Mouse (Mus musculus) C2C12 (cell line): ENCODE measurements around the gene Cyp4f40.

Experiments
- CEBPB ChIP-seq: IDR thresholded peaks from one replicate; pipeline ENCODE4 v1.6.1; 2011; ENCODE audit warnings: low read depth, mild to moderate bottlenecking, control low read depth, moderate library complexity
- CTCF ChIP-seq: IDR thresholded peaks from one replicate; pipeline ENCODE4 v1.5.1; 2011; ENCODE audit not compliant: control insufficient read depth, insufficient read depth, insufficient read length
- FOSL1 ChIP-seq: IDR thresholded peaks from one replicate; pipeline ENCODE4 v1.8.0; 2011; ENCODE audit warnings: mild to moderate bottlenecking, low read length; ENCODE audit not compliant: poor library complexity, insufficient read depth, severe bottlenecking
- MYOG ChIP-seq: IDR thresholded peaks from one replicate; pipeline ENCODE4 v1.6.1; 2011; ENCODE audit not compliant: control insufficient read depth, insufficient read length; ENCODE audit errors: extremely low read depth
- USF1 ChIP-seq: IDR thresholded peaks from one replicate; pipeline ENCODE4 v1.6.1; 2011; ENCODE audit warnings: low read depth, mild to moderate bottlenecking, control low read depth, moderate library complexity

DNA sequence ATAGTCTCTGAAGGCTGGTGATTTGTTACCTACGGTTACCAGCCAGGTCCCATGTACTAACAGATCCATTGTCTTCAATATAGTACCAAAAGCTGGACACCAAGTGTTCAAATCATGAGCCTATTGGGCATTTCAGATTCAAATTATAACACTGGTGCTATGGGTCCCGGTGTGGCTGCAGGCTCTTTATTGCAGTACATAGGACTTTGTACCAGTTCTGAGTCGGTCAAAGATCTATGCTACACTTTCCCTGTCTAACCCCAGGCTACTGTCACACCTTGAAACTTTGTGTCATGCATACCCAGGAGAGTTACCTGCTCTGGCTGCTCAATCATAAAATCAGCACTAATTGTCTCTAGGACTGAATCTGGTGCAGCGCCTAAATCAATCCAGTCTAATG is 4.8 kb upstream of the Cyp4f40 start:
- no peak for TF ChIP-seq USF1
- no peak for TF ChIP-seq FOSL1
- no peak for TF ChIP-seq CTCF
- TF ChIP-seq CEBPB, result no peak
- TF ChIP-seq MYOG, result no peak
